Mouse (Mus musculus) cortical plate, adult 2 months (tissue): ENCODE results near the gene C1rb.

Experiments used
- CTCF ChIP-seq: fragments of 200-500 bp; IDR thresholded peaks from 2 replicates; pipeline ENCODE4 v1.5.1; 2011; ENCODE audit warnings: mild to moderate bottlenecking, control low read depth, low read length; ENCODE audit not compliant: insufficient read depth; ENCODE audit errors: extremely low read depth
- POLR2A ChIP-seq: fragments of 200-500 bp; IDR thresholded peaks from 2 replicates; pipeline ENCODE4 v1.6.1; 2011; ENCODE audit warnings: mild to moderate bottlenecking, low read length, control low read depth; ENCODE audit not compliant: insufficient read depth; ENCODE audit errors: extremely low read depth

DNA sequence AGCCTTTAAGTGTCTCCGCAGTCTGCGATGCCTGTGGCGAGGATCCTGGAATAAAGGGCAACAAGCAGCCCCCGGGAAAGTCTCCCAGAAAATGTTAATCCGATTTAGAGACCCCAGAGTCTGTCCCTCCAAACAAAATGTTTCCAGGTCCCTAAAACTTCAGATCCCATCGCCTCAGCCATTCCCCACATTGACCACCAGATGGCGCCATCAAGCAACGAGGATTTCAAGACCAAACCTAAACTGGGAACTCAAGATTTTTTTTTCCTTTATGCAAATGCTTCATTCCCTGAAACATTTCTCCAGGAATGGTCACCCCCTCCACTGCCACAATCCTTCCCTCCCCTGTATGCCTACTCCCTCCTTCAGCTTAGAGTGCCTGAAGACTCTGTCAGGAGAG lies at the start of gene C1rb:
- TF ChIP-seq CTCF (peak; percentile 70), POLR2A (no peak)
